Mouse (Mus musculus) inflammation-experienced regulatory T-cells, adult 16 weeks (primary cell): ENCODE results near the gene Traf3ip2. TPM values are rescaled to one million over a fixed set of nuclear protein-coding genes. Genes with fewer than 3 reads are reported as not detected.

Source experiments
- polyA plus RNA-seq: library from polyadenylated mRNA; unstranded; fragments of 100-300 nt; shearing (Covaris generic); gene quantifications from one replicate; pipeline ENCODE4 v1.2.1, GENCODE M21; 2017

The Traf3ip2 gene
- polyA plus RNA-seq = 96.4 TPM

GRCm38 (mm10) chr10:39612633-39612988 lies at the start of gene Traf3ip2:
Gene Traf3ip2, plus strand, starts transcription at chr10:39612934.

Other genes with a start within 250 kb of the Traf3ip2 start
- 66.5 TPM for gene Fyn, start 244.1 kb upstream of the Traf3ip2 start, polyA plus RNA-seq
- 12.1 TPM for gene Rev3l, start 119.2 kb downstream of the Traf3ip2 start, polyA plus RNA-seq